Mouse (Mus musculus) gonadal fat pad, adult 2 months (tissue): ENCODE measurements at regions not wholly inside any gene's neighbourhood (a gene's known extent, or its start where the extent isn't known, plus 50 kb on each side); places are given as distances from the start of the nearest gene placed in this dataset.
"Not testable (repeated sequence)": the region's sequence is repeated elsewhere in the genome, so short reads cannot be mapped to it uniquely, and the experiment has no call there.

Experiments used
- DNase-seq: peaks from one replicate; pipeline ENCODE4 v3.0.0-alpha.2; 2012; ENCODE audit warnings: low read depth

GRCm38 (mm10) chr11:16638349-16638748 is 113.7 kb upstream of the Egfr start:
- no peak for DNase-seq

- no peak for DNase-seq
Observed at GRCm38 (mm10) chr11:16649599-16649998, 102.4 kb upstream of the Egfr start.

- no peak for DNase-seq
Observed at GRCm38 (mm10) chr11:16663806-16664205, 88.2 kb upstream of the Egfr start.

- DNase-seq = no peak
Observed at GRCm38 (mm10) chr11:16669453-16670251, 82.4 kb upstream of the Egfr start.

GRCm38 (mm10) chr11:16670282-16670681 is 81.7 kb upstream of the Egfr start:
- no peak for DNase-seq

GRCm38 (mm10) chr11:16675951-16676350 is 76.1 kb upstream of the Egfr start:
- not testable (repeated sequence) for DNase-seq

GRCm38 (mm10) chr11:16683538-16683937 is 68.5 kb upstream of the Egfr start:
- peak; percentile 42 for DNase-seq

GRCm38 (mm10) chr11:16695596-16695995 is 56.4 kb upstream of the Egfr start:
- DNase-seq = no peak

GRCm38 (mm10) chr11:16696787-16697186 is 55.2 kb upstream of the Egfr start:
- DNase-seq = no peak

- DNase-seq = peak; percentile 8
Observed at GRCm38 (mm10) chr11:16701826-16702225, 50.2 kb upstream of the Egfr start.
